Mouse (Mus musculus): ENCODE measurements around the gene Tsen2. TPM values are rescaled to one million over a fixed set of nuclear protein-coding genes. Genes with fewer than 3 reads are reported as not detected.

Gene Tsen2
- 25.7 and 28.2 TPM in 2 replicates for polyA plus RNA-seq (2012; rRNA removed)

DNA sequence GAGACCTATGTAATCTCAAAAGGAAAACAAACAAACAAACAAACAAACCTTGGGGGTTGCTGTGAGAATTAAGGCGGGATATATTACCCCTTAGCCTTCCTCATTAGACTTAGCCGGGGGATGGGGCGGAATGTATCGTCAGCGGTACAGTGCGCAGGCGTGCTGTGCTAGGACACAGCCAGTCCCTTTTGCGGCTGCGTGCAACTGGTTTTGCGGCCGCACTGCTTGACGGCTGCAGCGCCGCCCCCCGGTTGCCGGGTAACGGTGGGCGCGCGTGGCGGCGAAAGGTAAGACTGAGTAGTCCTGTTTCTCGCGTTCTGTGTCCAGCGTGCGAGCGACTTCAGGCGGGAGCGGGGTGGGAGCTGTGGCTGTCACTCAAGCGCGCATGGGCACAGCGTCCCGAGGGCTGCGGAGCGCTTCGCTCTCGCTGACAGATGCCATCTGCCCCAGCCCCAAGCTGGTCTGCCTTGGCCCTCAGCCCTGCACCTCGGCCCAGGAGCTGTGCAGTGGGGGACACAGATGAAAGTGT is at the start of gene Tsen2:
Gene Tsen2 (plus strand): TSS at position 223 of the 529 bp plus-strand sequence.

DNA sequence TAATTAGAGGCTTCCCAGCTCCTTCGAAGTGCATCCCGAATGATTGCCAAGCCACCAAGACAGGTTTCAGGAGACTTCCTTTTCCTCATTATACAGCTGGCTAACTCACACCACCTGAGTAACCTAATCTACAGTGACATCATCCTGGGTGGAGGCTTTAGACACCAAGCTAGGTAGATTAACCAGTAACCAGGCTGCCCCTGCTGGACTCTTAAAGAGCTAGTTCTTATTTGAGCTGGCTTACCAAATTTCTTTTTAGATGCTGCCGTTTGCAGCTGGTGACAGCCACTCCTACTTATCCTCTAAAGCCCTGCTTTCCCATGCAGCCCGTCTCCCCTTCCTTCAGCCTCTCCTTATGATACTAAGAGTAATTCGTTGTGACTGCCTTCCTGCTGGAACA is 48.0 kb downstream of the Tsen2 start, which contains the start of gene Mkrn2os:
Gene Mkrn2os (minus strand): TSS at position 119 of the 400 bp plus-strand sequence.

DNA sequence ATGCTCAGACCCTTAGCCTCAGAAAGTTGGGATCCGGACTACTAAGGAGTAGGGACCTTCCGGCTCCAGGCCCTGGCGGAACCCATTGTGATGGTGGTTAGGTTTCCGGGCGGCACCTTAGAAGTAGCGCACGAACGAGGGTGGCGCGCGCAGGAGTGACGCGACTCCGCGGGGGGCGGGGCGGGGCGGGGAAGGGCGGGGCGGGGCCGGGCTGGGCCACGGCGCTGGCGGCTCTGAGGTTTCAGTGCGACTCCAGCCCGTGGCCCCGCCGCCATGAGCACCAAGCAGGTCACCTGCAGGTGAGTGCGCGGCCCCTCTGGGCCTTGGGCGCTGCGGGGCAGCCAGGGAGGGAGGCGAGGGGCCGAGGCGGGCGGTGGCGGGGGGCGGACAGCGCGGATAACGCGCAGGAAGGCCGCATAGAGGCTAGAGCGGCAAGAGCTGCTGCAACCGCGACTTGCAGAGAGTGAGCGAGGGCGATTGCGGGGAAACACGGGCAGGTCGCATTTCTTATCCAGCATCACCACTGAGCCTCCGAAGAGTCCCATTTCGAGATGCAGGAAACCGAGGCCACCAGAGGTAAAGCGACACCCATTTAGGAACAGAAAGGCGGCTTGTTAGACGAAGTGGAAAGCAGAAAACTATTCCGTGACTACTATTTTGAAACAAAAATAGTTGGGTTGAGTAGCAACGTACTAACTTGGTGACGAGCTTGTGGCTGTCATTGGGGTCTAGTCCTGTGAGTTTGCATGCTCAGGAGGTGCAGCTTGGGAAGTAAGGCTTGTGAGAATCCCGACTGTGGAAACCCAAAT is 57.5 kb downstream of the Tsen2 start, which contains the start of gene Mkrn2:
Gene Mkrn2 (plus strand): TSS at position 188 of the 809 bp plus-strand sequence.

Other genes with a start within 250 kb of the Tsen2 start
- 0.52 TPM in 2 replicates for gene Pparg, start 183.7 kb upstream of the Tsen2 start, polyA plus RNA-seq (2012; rRNA removed)
- gene Mkrn2os, start 47.9 kb downstream of the Tsen2 start, polyA plus RNA-seq (2012; rRNA removed) = 0.09 and 0.16 TPM in 2 replicates
- gene Mkrn2, start 57.2 kb downstream of the Tsen2 start, polyA plus RNA-seq (2012; rRNA removed) = 28.6 and 32.0 TPM in 2 replicates
- gene Raf1, start 132.0 kb downstream of the Tsen2 start, polyA plus RNA-seq (2012; rRNA removed) = 240 and 245 TPM in 2 replicates
- gene Tmem40, start 217.7 kb downstream of the Tsen2 start, polyA plus RNA-seq (2012; rRNA removed) = 1.5 TPM in 2 replicates
- 14.4 and 15.2 TPM in 2 replicates for gene Cand2, start 229.9 kb downstream of the Tsen2 start, polyA plus RNA-seq (2012; rRNA removed)